Mouse (Mus musculus) hindbrain, embryonic 13.5 days (tissue): ENCODE measurements around the gene Rbm39. TPM values are rescaled to one million over a fixed set of nuclear protein-coding genes. Genes with fewer than 3 reads are reported as not detected.

Source experiments
- ATAC-seq: fragments of 200-750 bp; cut with Nextera tagmentation; 2 replicates; pipeline ENCODE4 v1.8.0; 2017; ENCODE audit warnings: moderate TSS enrichment; ENCODE audit not compliant: low FRiP score
- H3K27ac ChIP-seq: fragments of 300-500 bp; sonication (generic); 2 replicates; pipeline ENCODE4 v1.5.1; 2015; ENCODE audit warnings: inconsistent platforms, mild to moderate bottlenecking, moderate library complexity
- H3K27me3 ChIP-seq: fragments of 300-500 bp; sonication (generic); 2 replicates; pipeline ENCODE4 v1.6.1; 2015; ENCODE audit warnings: mild to moderate bottlenecking, inconsistent platforms
- H3K36me3 ChIP-seq: fragments of 300-500 bp; sonication (generic); 2 replicates; pipeline ENCODE4 v1.6.1; 2015; ENCODE audit warnings: mild to moderate bottlenecking, inconsistent platforms
- H3K4me1 ChIP-seq: fragments of 300-500 bp; sonication (generic); replicated peaks from 2 replicates; pipeline ENCODE4 v1.6.1; 2015; ENCODE audit warnings: inconsistent platforms
- H3K4me2 ChIP-seq: fragments of 300-500 bp; sonication (generic); 2 replicates; pipeline ENCODE4 v1.6.1; 2015; ENCODE audit warnings: inconsistent platforms, mild to moderate bottlenecking, moderate library complexity
- H3K4me3 ChIP-seq: fragments of 300-500 bp; sonication (generic); 2 replicates; pipeline ENCODE4 v1.5.1; 2015; ENCODE audit warnings: mild to moderate bottlenecking, inconsistent platforms
- H3K9ac ChIP-seq: fragments of 300-500 bp; sonication (generic); 2 replicates; pipeline ENCODE4 v1.6.1; 2015; ENCODE audit warnings: mild to moderate bottlenecking, inconsistent platforms
- H3K9me3 ChIP-seq: fragments of 300-500 bp; sonication (generic); 2 replicates; pipeline ENCODE4 v1.6.1; 2016; ENCODE audit warnings: inconsistent platforms
- WGBS: fragments of 180-500 bp; shearing (Covaris S2); methylation state at CpG from one replicate; pipeline ENCODE4 v1.1.7; 2015; 5-methylcytosine and 5-hydroxymethylcytosine counted together
- polyA plus RNA-seq: library from polyadenylated mRNA; unstranded; fragments of >200 nt; fragmentation: Nextera tagmentation; extraction: Ambion mirVana; gene quantifications from 2 replicates; pipeline ENCODE4 v1.2.1, GENCODE M21; 2015

Gene Rbm39
- polyA plus RNA-seq, 1 experiment from 2014 or later, result 565 TPM

- H3K27me3 ChIP-seq, result no peaks in the 10 kb centered on the region
- peak overlapping the region; percentile 77 for H3K4me2 ChIP-seq
- H3K9me3 ChIP-seq, result no peaks in the 10 kb centered on the region
- peak overlapping the region; percentile 25 for H3K4me3 ChIP-seq
- no peak for ATAC-seq
- WGBS, result 85% methylated on average over 7 of the region's 7 CpGs
- peaks cover 32% of the 10 kb centered on the region for H3K4me1 ChIP-seq
- peaks cover 27% of the 10 kb centered on the region for H3K36me3 ChIP-seq
- H3K27ac ChIP-seq, result no peak overlapping the region
- H3K9ac ChIP-seq, result peak overlapping the region; percentile 60; the same call in 1 of the 2 replicates
These were observed 2.4 kb downstream of the Rbm39 start for GRCm38 (mm10) chr2:156177651-156178050.

GRCm38 (mm10) chr2:156177079-156177478 lies 3.0 kb downstream of the Rbm39 start:
- ATAC-seq, result no peak
- H3K27me3 ChIP-seq, result no peaks in the 10 kb centered on the region
- H3K9me3 ChIP-seq, result no peaks in the 10 kb centered on the region
- no peak overlapping the region; the same call in 1 of the 2 replicates for H3K4me3 ChIP-seq
- peaks cover 32% of the 10 kb centered on the region for H3K4me1 ChIP-seq
- H3K4me2 ChIP-seq, result 0 out of 2 replicates have a peak overlapping the region, but pooled peaks have one; percentile 23
- H3K9ac ChIP-seq, result no peak overlapping the region
- H3K27ac ChIP-seq, result no peak overlapping the region
- WGBS, result 93% methylated on average over 6 of the region's 6 CpGs
- H3K36me3 ChIP-seq, result peaks cover 33% of the 10 kb centered on the region

DNA sequence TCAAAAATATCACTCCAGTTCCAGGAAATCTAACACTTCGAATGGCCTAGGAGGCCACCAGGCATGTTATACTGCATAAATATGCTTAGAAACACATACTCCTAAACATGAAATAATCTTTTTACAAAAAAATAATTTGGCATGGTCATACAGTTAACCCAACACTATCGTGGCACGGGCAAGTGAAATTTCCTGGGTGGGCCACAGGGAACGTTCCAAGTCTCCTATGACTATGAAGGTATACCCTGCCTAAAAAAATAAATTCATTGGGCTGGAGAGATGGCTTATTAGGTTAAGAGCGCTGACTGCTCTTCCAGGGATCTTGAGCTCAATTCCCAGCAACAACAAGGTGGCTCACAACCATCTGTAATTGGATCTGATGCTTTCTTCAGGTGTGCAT lies 13.5 kb downstream of the Rbm39 start:
- no peaks in the 10 kb centered on the region for H3K4me1 ChIP-seq
- peaks cover 81% of the 10 kb centered on the region for H3K36me3 ChIP-seq
- no peak overlapping the region for H3K9ac ChIP-seq
- no peak overlapping the region for H3K4me2 ChIP-seq
- no peak for ATAC-seq
- H3K27ac ChIP-seq, result no peak overlapping the region
- no peaks in the 10 kb centered on the region for H3K27me3 ChIP-seq
- WGBS, result 96% methylated on average over 5 of the region's 5 CpGs
- H3K4me3 ChIP-seq, result no peak overlapping the region
- no peaks in the 10 kb centered on the region for H3K9me3 ChIP-seq

DNA sequence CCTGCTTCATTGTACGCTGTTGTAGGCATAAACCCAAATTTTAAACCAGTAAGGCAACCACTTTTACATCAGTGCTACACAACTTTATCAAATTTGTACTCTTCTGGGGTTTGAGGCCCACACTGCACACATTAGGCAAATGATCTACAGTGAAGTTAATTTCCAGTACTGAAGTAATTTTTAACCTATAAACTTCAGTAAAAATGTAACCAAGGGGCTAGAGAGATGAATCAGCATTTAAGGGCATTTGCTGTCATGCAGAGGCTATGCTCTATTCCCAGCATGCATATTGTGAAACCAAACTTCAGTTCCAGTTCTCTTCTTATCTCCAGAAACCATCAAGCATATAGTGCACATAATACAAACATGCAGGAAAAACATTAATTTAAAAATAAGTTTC lies 14.6 kb downstream of the Rbm39 start:
- no peaks in the 10 kb centered on the region for H3K9me3 ChIP-seq
- peaks cover 78% of the 10 kb centered on the region for H3K36me3 ChIP-seq

GRCm38 (mm10) chr2:156151538-156151937 lies 28.5 kb downstream of the Rbm39 start:
- no peak overlapping the region for H3K4me3 ChIP-seq
- no peaks in the 10 kb centered on the region for H3K9me3 ChIP-seq
- no peak overlapping the region for H3K27ac ChIP-seq
- H3K9ac ChIP-seq, result no peak overlapping the region
- no peak overlapping the region for H3K4me2 ChIP-seq
- no peaks in the 10 kb centered on the region for H3K4me1 ChIP-seq
- no peaks in the 10 kb centered on the region for H3K27me3 ChIP-seq
- ATAC-seq, result no peak
- peaks cover 57% of the 10 kb centered on the region for H3K36me3 ChIP-seq

More for the DNA sequence above, 14.6 kb downstream of the Rbm39 start:
- H3K27me3 ChIP-seq, result no peaks in the 10 kb centered on the region
- H3K4me1 ChIP-seq, result no peaks in the 10 kb centered on the region
- WGBS, result 98% methylated on average over 1 of the region's 1 CpGs
- H3K4me3 ChIP-seq, result no peak overlapping the region
- no peak overlapping the region for H3K4me2 ChIP-seq
- H3K27ac ChIP-seq, result no peak overlapping the region
- H3K9ac ChIP-seq, result no peak overlapping the region
- no peak for ATAC-seq

DNA sequence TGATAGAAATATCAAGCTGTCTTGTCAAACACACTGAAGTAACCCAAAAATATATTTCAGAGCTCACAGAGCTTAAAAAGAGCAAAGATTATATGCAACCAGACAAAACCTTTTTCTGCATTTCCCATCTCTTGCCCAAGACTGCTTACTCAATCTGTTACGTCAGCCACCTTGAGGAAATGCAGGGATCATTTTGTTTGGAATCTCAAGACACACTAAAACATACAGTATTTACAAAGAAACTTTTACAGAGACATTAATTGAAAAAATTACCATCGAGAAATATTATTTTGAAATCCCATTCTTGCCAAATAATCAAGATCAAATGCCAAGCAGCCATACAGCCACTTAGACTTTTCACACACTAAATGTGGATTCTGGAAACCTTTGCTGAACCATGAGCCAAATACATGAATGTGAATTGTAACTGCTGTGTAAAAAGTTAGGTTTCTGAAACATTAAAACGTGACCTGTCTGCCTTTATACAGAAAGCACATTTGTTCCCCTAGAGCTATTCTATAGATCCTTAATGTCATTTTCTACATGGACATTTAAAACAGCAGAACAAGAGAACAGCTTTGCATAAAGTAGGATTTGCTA lies 32.6 kb downstream of the Rbm39 start:
- H3K27me3 ChIP-seq, result no peaks in the 10 kb centered on the region
- H3K9ac ChIP-seq, result no peak overlapping the region
- no peaks in the 10 kb centered on the region for H3K9me3 ChIP-seq
- peaks cover 35% of the 10 kb centered on the region for H3K36me3 ChIP-seq
- H3K4me2 ChIP-seq, result no peak overlapping the region
- no peak overlapping the region for H3K27ac ChIP-seq
- no peak overlapping the region for H3K4me3 ChIP-seq
- ATAC-seq, result no peak
- 93% methylated on average over 3 of the region's 3 CpGs for WGBS
- peaks cover 23% of the 10 kb centered on the region for H3K4me1 ChIP-seq

DNA sequence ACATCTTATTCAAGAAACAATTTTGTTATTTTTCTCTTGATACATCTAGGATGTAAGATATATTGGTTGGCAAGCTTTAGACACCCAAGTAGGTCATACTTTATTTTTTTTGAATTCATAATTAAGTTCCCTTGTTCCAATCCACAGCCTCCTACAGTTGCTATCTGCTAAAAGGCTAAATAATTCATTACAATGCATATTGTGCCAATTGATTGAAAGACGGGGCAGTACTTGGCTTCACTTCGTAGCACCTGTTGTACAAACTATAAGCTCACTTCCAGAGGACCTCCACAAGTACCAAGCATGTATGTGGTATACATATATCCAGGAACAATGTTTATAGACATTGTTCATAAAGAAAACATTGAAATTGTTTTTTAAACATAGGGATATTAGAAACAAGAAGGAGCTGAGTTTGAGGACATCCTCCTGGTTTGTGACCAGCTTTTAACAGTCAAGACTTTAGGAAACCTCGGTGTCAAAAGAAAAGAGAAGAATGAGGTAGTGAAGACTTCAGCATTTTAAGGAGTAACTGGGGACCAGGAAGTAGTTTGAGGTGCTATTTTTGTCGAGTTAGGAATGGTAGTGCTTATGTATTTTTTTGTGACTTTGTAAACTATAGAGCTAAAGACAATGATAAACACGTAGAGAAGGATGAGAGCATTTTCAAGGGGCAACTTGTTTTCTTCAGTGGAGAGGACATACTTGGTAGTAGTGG lies 33.6 kb downstream of the Rbm39 start:
- no peak overlapping the region for H3K27ac ChIP-seq
- ATAC-seq, result no peak
- H3K4me2 ChIP-seq, result no peak overlapping the region
- H3K36me3 ChIP-seq, result peaks cover 35% of the 10 kb centered on the region
- 71% methylated on average over 5 of the region's 5 CpGs for WGBS
- no peaks in the 10 kb centered on the region for H3K9me3 ChIP-seq
- H3K4me3 ChIP-seq, result no peak overlapping the region
- no peak overlapping the region for H3K9ac ChIP-seq
- H3K4me1 ChIP-seq, result peaks cover 23% of the 10 kb centered on the region
- H3K27me3 ChIP-seq, result no peaks in the 10 kb centered on the region

DNA sequence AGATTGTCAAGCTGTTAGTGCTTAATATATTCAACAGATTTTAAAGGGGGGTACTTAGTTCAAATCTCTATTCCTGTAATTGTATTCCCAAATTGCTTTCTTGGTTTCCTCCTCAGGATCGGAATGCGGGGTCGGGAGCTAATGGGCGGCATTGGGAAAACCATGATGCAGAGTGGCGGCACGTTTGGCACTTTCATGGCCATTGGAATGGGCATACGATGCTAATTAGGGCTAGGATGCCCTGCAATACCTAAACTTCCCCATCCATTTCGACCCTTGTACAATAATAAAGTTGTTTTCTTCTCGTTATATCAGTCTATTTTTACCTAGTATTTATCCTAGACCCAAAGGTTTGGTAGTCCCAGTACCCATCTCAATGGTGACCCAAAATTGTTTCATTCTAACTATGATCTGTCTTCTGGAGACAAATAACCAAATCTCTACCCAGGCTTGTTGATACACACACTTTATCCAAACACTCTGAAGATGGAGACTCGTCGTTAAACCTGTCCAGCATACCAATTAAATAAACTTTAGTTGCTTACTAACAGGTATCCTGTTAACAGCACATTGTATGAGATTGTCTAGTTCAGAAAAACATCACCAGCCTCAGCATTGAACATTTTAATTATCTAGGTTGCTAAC lies 34.4 kb downstream of the Rbm39 start:
- Histone ChIP-seq H3K9me3 (no peaks in the 10 kb centered on the region), H3K27ac (no peak overlapping the region), H3K27me3 (no peaks in the 10 kb centered on the region), H3K36me3 (peaks cover 35% of the 10 kb centered on the region), H3K9ac (no peak overlapping the region), H3K4me3 (peak overlapping the region; percentile 74; the same call in 1 of the 2 replicates), H3K4me1 (peaks cover 23% of the 10 kb centered on the region), H3K4me2 (peak overlapping the region; percentile 74)
- 65% methylated on average over 11 of the region's 11 CpGs for WGBS
- ATAC-seq, result no peak

DNA sequence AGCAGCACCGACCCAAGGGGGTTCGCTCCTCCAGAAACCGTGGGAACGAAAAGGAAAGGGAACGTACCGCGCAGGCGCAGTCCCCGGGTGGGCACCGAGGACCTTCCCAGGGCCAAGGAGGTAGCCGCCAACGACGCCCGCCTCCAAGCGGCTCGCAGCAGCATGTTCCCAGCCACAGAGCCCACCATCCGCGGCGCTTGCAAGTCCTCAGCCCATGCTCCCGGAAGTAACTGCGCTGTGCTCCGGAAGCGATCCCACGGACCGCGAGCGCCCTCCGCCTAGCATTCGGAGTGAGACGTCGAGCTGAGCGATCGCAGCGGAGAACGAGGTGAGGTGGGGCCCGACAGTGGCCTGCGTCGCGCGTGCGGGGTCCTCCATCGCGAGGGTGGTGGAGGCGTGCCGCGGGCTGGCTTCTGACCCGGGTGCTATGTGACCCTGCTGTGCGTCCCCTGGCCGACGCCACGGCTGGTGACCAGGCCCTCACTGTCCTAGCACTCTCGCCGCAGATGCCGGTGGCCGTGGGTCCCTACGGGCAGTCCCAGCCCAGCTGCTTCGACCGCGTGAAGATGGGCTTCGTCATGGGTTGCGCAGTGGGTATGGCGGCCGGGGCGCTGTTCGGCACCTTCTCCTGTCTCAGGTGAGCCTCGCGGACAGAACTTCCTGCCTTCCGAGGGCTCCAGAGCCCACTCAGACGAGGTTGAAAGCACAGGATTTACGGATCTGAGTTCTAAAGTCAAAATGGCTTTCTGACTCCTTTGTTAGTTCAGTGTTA lies 35.9 kb downstream of the Rbm39 start, which contains the start of the genes Romo1 and Nfs1:
Gene Romo1, plus strand, starts transcription at position 87 of the 772 bp plus-strand sequence.
Gene Nfs1, minus strand, starts transcription at position 234 of the 772 bp plus-strand sequence.
- Histone ChIP-seq H3K9me3 (no peaks in the 10 kb centered on the region), H3K4me3 (peak within 1 kb of the TSS; percentile 74), H3K27me3 (no peaks in the 10 kb centered on the region), H3K9ac (peak within 1 kb of the TSS; percentile 83), H3K27ac (peak within 1 kb of the TSS; percentile 96), H3K4me2 (peak within 1 kb of the TSS; percentile 74), H3K4me1 (peaks cover 23% of the 10 kb centered on the region), H3K36me3 (peaks cover 30% of the 10 kb centered on the region)
- under 1% methylated on average over 69 of the region's 70 CpGs for WGBS
- peak; percentile 99 for ATAC-seq

DNA sequence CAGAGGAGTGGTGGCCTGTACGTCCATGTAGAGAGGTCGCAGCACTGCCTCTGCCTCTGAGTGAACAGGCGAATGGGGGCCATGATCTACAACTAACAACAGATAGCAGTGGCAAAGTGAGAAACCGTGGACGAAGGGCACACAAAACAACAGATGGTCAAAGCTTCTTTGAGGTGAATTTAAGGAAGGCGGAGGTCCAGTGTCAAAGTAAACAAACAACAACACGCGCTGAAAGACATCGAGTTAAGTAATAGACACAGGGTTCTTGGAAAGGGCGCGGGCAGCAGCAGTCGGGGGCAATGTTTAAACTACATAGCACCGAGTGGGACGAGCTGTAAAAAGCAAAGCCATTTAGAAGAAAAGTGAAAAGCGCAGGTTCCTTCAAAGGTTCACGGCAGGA lies 36.7 kb downstream of the Rbm39 start:
- H3K36me3 ChIP-seq, result peaks cover 31% of the 10 kb centered on the region
- ATAC-seq, result 0 out of 2 replicates have a peak, but pooled peaks have one; percentile 2
- 2% methylated on average over 16 of the region's 16 CpGs for WGBS

GRCm38 (mm10) chr2:156142820-156143219 lies 37.2 kb downstream of the Rbm39 start:
- Histone ChIP-seq H3K27ac (no peak overlapping the region), H3K9me3 (no peaks in the 10 kb centered on the region), H3K4me2 (peak overlapping the region; percentile 74), H3K27me3 (no peaks in the 10 kb centered on the region), H3K9ac (peak overlapping the region; percentile 83), H3K4me1 (peaks cover 23% of the 10 kb centered on the region), H3K4me3 (peak overlapping the region; percentile 74), H3K36me3 (peaks cover 27% of the 10 kb centered on the region)
- 90% methylated on average over 2 of the region's 2 CpGs for WGBS
- no peak for ATAC-seq

More for the DNA sequence above, 36.7 kb downstream of the Rbm39 start:
- H3K9ac ChIP-seq, result peak overlapping the region; percentile 83
- H3K4me3 ChIP-seq, result peak overlapping the region; percentile 74
- peaks cover 23% of the 10 kb centered on the region for H3K4me1 ChIP-seq
- peak overlapping the region; percentile 74 for H3K4me2 ChIP-seq
- H3K27ac ChIP-seq, result peak overlapping the region; percentile 96
- no peaks in the 10 kb centered on the region for H3K27me3 ChIP-seq
- no peaks in the 10 kb centered on the region for H3K9me3 ChIP-seq

DNA sequence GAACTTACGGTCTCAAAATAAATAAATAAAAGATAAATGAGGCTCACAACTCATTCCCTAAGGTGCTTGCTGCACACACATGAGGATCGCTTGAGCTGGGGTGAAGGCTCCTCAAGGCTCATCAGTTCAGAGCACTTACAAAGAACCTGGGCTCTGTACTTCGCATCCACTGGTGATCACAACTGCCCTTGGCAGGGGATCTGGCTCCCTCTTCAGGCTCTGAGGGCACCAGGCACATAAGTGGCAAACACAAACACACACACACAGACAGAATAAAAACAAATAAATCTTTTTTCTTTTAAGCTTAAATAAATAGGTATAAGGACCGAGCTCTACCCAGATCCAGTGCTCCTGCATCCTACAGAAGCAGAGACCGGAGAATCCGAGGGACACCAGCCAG lies 44.3 kb downstream of the Rbm39 start:
- Histone ChIP-seq H3K36me3 (peaks cover 30% of the 10 kb centered on the region), H3K9ac (no peak overlapping the region), H3K4me1 (no peaks in the 10 kb centered on the region), H3K27me3 (no peaks in the 10 kb centered on the region), H3K4me3 (no peak overlapping the region), H3K9me3 (no peaks in the 10 kb centered on the region), H3K27ac (no peak overlapping the region), H3K4me2 (no peak overlapping the region)
- no peak for ATAC-seq
- WGBS, result 91% methylated on average over 6 of the region's 6 CpGs
